Comparison of ENCODE assay signal across 26 mouse cellular contexts in the genomic region with DNA sequence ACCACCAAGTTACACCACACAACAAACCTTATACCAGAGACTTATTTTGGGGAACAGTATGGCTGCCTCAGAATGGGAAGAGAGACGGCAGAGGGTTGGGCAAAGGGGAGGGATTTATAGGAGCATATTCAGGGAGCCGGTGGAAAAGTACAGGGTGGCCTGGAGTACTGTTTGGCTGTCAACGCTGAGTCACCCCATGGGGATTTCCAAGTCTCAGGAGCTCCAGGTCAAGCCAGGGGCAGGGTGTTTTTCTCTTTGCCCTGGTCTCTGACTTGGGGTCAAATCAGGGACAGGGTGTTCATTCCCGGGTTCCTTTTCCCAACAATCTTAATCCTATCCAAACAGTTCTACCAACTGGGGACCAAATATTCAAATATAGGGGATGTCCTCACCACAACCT. TPM values are rescaled to one million over a fixed set of nuclear protein-coding genes. Genes with fewer than 3 reads are reported as not detected.
DNase-seq lines count a peak whose midpoint lies in the region; ATAC-seq and TF ChIP-seq lines count a peak whose summit lies in the region.
"Had no signal": no experiment of that assay in that cellular context is flagged by ENCODE, and none has a peak within 500 bp of the region (broad histone marks: within the 10 kb centered on the region; RNA-seq: fewer than 3 reads in every experiment).

No protein-coding gene starts in this region.

- no peak for TF ChIP-seq CTCF in liver, adult 2 months (IDR thresholded peaks at IDR 0.05; ENCODE audit: low read depth, low read length)
- no peak for TF ChIP-seq CTCF in liver, postnatal 0 days (IDR thresholded peaks at IDR 0.05; ENCODE audit: low read depth)
- no peak for TF ChIP-seq CTCF in Patski (IDR thresholded peaks at IDR 0.05)

- H3K4me2 ChIP-seq in liver, postnatal 0 days (ENCODE audit: low read depth, low read length): no peak overlapping the region
- peak overlapping the region; percentile 14 for H3K4me2 ChIP-seq in myocyte (ENCODE audit: low read depth)
- H3K4me2 ChIP-seq: embryonic facial prominence, embryonic 13.5 days; forebrain, embryonic 12.5 days; heart, embryonic 15.5 days; hindbrain, embryonic 14.5 days; limb, embryonic 15.5 days; liver, embryonic 15.5 days; midbrain, embryonic 13.5 days had no signal

- no peak overlapping the region for H3K27ac ChIP-seq in liver, adult 2 months (replicated peaks; ENCODE audit: insufficient read depth, low read depth, low read length)
- H3K27ac ChIP-seq in liver, postnatal 0 days (ENCODE audit: low read depth): no peak overlapping the region
- H3K27ac ChIP-seq: embryonic facial prominence, embryonic 13.5 days; forebrain, embryonic 12.5 days; heart, embryonic 15.5 days; hindbrain, embryonic 14.5 days; limb, embryonic 15.5 days; liver, embryonic 15.5 days; midbrain, embryonic 13.5 days had no signal

- no peak for TF ChIP-seq EP300 in liver, postnatal 0 days (IDR thresholded peaks at IDR 0.05; ENCODE audit: low read depth)

- WGBS in liver, adult 2 months: 69% methylated on average over 4 of the region's 4 CpGs
- WGBS in liver, postnatal 0 days (ENCODE audit: insufficient replicate concordance): 66% methylated on average over 4 of the region's 4 CpGs

- peaks cover 3% of the 10 kb centered on the region; the same call in 1 of the 2 replicates for H3K9me3 ChIP-seq in liver, postnatal 0 days (ENCODE audit: low read length)
- H3K9me3 ChIP-seq: embryonic facial prominence, embryonic 13.5 days; G1E; heart, embryonic 15.5 days; limb, embryonic 15.5 days; liver, embryonic 15.5 days had no signal

- H3ac ChIP-seq in myocyte (ENCODE audit: control insufficient read depth, insufficient read length): no peak overlapping the region

- no peak overlapping the region for H3K9ac ChIP-seq in liver, adult 2 months (ENCODE audit: low read depth, low read length)
- no peak overlapping the region for H3K9ac ChIP-seq in liver, postnatal 0 days (replicated peaks)
- H3K9ac ChIP-seq: embryonic facial prominence, embryonic 13.5 days; forebrain, embryonic 12.5 days; heart, embryonic 15.5 days; hindbrain, embryonic 14.5 days; limb, embryonic 15.5 days; liver, embryonic 15.5 days; midbrain, embryonic 13.5 days had no signal

- CTCF ChIA-PET in Patski (lab: Charles Lee): interaction anchor here (0.6 to 0.9 kb wide), 2 partner anchors 93 to 114 kb away, joined by 3 read pairs; partner anchors contain the start of gene Mapk7

- H3K27me3 ChIP-seq in liver, adult 2 months (ENCODE audit: control insufficient read depth, insufficient read depth, low read length): no peaks in the 10 kb centered on the region
- H3K27me3 ChIP-seq in liver, postnatal 0 days (ENCODE audit: insufficient read depth, low read length): no peaks in the 10 kb centered on the region
- H3K27me3 ChIP-seq in Patski: no peaks in the 10 kb centered on the region
- no peaks in the 10 kb centered on the region for H3K27me3 ChIP-seq in myocyte (ENCODE audit: control insufficient read depth, insufficient read depth, insufficient read length)
- H3K27me3 ChIP-seq: embryonic facial prominence, embryonic 13.5 days; forebrain, embryonic 12.5 days; heart, embryonic 15.5 days; limb, embryonic 15.5 days; midbrain, embryonic 13.5 days had no signal

- H3K79me2 ChIP-seq in liver, adult 2 months (ENCODE audit: control insufficient read depth, insufficient read depth, low read length): no peaks in the 10 kb centered on the region
- H3K79me2 ChIP-seq in myocyte (ENCODE audit: control insufficient read depth, insufficient read depth): no peaks in the 10 kb centered on the region

- no peaks in the 10 kb centered on the region for H3K36me3 ChIP-seq in liver, adult 2 months (ENCODE audit: control insufficient read depth, insufficient read depth, low read length)
- no peaks in the 10 kb centered on the region for H3K36me3 ChIP-seq in liver, postnatal 0 days (replicated peaks; ENCODE audit: insufficient read depth, low read length)
- H3K36me3 ChIP-seq in myocyte (ENCODE audit: control insufficient read depth, insufficient read depth): no peaks in the 10 kb centered on the region
- H3K36me3 ChIP-seq: embryonic facial prominence, embryonic 13.5 days; forebrain, embryonic 12.5 days; G1E; heart, embryonic 15.5 days; limb, embryonic 15.5 days; liver, embryonic 15.5 days; midbrain, embryonic 13.5 days had no signal

- no peak for ATAC-seq in liver, postnatal 0 days
- peak; percentile 44 for ATAC-seq in Patski
- ATAC-seq: inflammation-experienced regulatory T-cells, adult 6 months; midbrain, embryonic 13.5 days had no signal

- TF ChIP-seq POLR2A in liver, adult 2 months (IDR thresholded peaks at IDR 0.05; ENCODE audit: extremely low read depth, insufficient read depth, low read length): no peak
- TF ChIP-seq POLR2A in myocyte (IDR thresholded peaks at IDR 0.05; ENCODE audit: insufficient read length, low read depth): no peak

- H3K4me3 ChIP-seq in liver, adult 2 months (ENCODE audit: insufficient read depth, low read depth, low read length): no peak overlapping the region
- no peak overlapping the region for H3K4me3 ChIP-seq in liver, postnatal 0 days (ENCODE audit: low read depth, low read length)
- no peak overlapping the region for H3K4me3 ChIP-seq in myocyte
- H3K4me3 ChIP-seq: embryonic facial prominence, embryonic 13.5 days; erythroblast, embryonic 14.5 days; forebrain, embryonic 12.5 days; heart, embryonic 15.5 days; limb, embryonic 15.5 days; liver, embryonic 15.5 days; megakaryocyte, embryonic 14.5 days; midbrain, embryonic 13.5 days had no signal

- peak; percentile 29 for DNase-seq in adrenal gland, adult 2 months
- no peak for DNase-seq in adrenal gland, postnatal 25 days
- peak; percentile 23 for DNase-seq in liver, adult 2 months (ENCODE audit: extremely low read depth, low read depth, low spot score)
- DNase-seq in liver, postnatal 0 days: no peak
- peak; percentile 66 for DNase-seq in Patski (ENCODE audit: low read depth, low spot score)
- no peak for DNase-seq in frontal cortex, postnatal 25 days (ENCODE audit: low spot score in 2 of 2)
- no peak for DNase-seq in heart, postnatal 14 days
- DNase-seq: cerebellum, adult 11-12 months; cerebellum, postnatal 10 days; gastrocnemius, postnatal 36 days; heart, postnatal 4 days; left cerebral cortex, postnatal 4 days; lung, postnatal 10 days had no signal

- intact Hi-C loops in heart, postnatal 14 days (cut with DNase I): no loop called here

- no peaks in the 10 kb centered on the region for H3K4me1 ChIP-seq in liver, adult 2 months (ENCODE audit: control insufficient read depth, insufficient read depth, low read length)
- no peaks in the 10 kb centered on the region for H3K4me1 ChIP-seq in liver, postnatal 0 days (ENCODE audit: insufficient read depth)
- H3K4me1 ChIP-seq: embryonic facial prominence, embryonic 13.5 days; forebrain, embryonic 12.5 days; heart, embryonic 15.5 days; limb, embryonic 15.5 days; liver, embryonic 15.5 days; midbrain, embryonic 13.5 days had no signal

- POLR2A ChIA-PET in Patski (lab: Charles Lee): interaction anchor here (0.6 to 1.3 kb wide), 3 partner anchors 17 to 93 kb away, joined by 3 read pairs; no protein-coding TSS in a partner anchor

- in situ Hi-C loops in Patski (cut with MboI; ENCODE audit: low pct_unique_long_range_greater_than_20kb): no loop called here

TF ChIP-seq in myocyte, 11 proteins besides CTCF, POLR2A, EP300 and RAD21:
- TF ChIP-seq CEBPB (IDR thresholded peaks at IDR 0.05; ENCODE audit: insufficient read depth, poor library complexity, severe bottlenecking) (no peak), MYOD1 (IDR thresholded peaks at IDR 0.05; ENCODE audit: control insufficient read depth in 1 of 3, insufficient read length in 2 of 3, low read depth in 2 of 3) (no peak), TCF3 (IDR thresholded peaks at IDR 0.05; ENCODE audit: insufficient read length, low read depth) (no peak), E2F4 (IDR thresholded peaks at IDR 0.05; ENCODE audit: insufficient read depth) (no peak), REST (IDR thresholded peaks at IDR 0.05; ENCODE audit: insufficient read depth, insufficient read length) (no peak), MYOG (IDR thresholded peaks at IDR 0.05; ENCODE audit: control insufficient read depth in 1 of 3, insufficient read depth in 1 of 3, insufficient read length in 2 of 3, low read depth in 2 of 3) (no peak), USF1 (IDR thresholded peaks at IDR 0.05; ENCODE audit: low read depth) (no peak), POLR2AphosphoS2 (IDR thresholded peaks at IDR 0.05; ENCODE audit: insufficient read length, low read depth) (no peak), TCF12 (IDR thresholded peaks at IDR 0.05; ENCODE audit: insufficient read depth, poor library complexity, severe bottlenecking) (no peak), MAX (IDR thresholded peaks at IDR 0.05; ENCODE audit: low read depth) (no peak), SRF (IDR thresholded peaks at IDR 0.05; ENCODE audit: control insufficient read depth, insufficient read length, low read depth) (no peak)

RNA-seq across cellular contexts. Expression of gene Epn2, which starts 28.6 kb away (rescaled TPM):
- total RNA-seq in adrenal gland, adult 2 months (2021): 10 to 100 TPM; 20.6 to 29.5 TPM
- 18.2 and 18.6 TPM in 2 replicates for polyA plus RNA-seq in adrenal gland, adult 2 months (2012; rRNA removed)
- total RNA-seq in adrenal gland, postnatal 25 days (2021): 26.0 and 30.5 TPM in 2 replicates
- total RNA-seq in liver, adult 2 months (2014; rRNA removed): 5.7 and 6.1 TPM in 2 replicates
- polyA plus RNA-seq in liver, adult 2 months (2012; rRNA removed): 3.2 and 4.5 TPM in 2 replicates
- 3.1 and 3.7 TPM in 2 replicates for polyA plus RNA-seq in liver, postnatal 0 days (2015; fragmentation: Nextera tagmentation; extraction: Ambion mirVana)
- polyA plus RNA-seq in Patski (2021) (84.4 TPM), myocyte (2012; fragmentation: generic; extraction: Trizol) (14.1 TPM)
- 10 to 100 TPM; 23.4 to 29.8 TPM for total RNA-seq in heart, postnatal 14 days (2021)
- total RNA-seq: monocyte, adult 5-6 weeks had no signal
- polyA plus RNA-seq: erythroblast, embryonic 14.5 days had no signal

RNA-seq across cellular contexts. Expression of gene Grap, which starts 45.0 kb away (rescaled TPM):
- 10 to 100 TPM in 1 of 2 experiments, 1 to 10 TPM in 1; 5.4 to 10.7 TPM for total RNA-seq in adrenal gland, adult 2 months (2021)
- polyA plus RNA-seq in adrenal gland, adult 2 months (2012; rRNA removed): 10.4 and 12.4 TPM in 2 replicates
- 9.4 and 10.9 TPM in 2 replicates for total RNA-seq in adrenal gland, postnatal 25 days (2021)
- total RNA-seq in liver, adult 2 months (2014; rRNA removed): 3.8 and 5.0 TPM in 2 replicates
- 2.8 and 3.4 TPM in 2 replicates for polyA plus RNA-seq in liver, adult 2 months (2012; rRNA removed)
- 6.3 and 6.7 TPM in 2 replicates for polyA plus RNA-seq in liver, postnatal 0 days (2015; fragmentation: Nextera tagmentation; extraction: Ambion mirVana)
- 0.12 TPM for polyA plus RNA-seq in Patski (2021)
- 0.06 TPM for polyA plus RNA-seq in myocyte (2012; fragmentation: generic; extraction: Trizol)
- 10 to 100 TPM; 13.9 to 15.4 TPM for total RNA-seq in heart, postnatal 14 days (2021)

Comparison
In these comparisons a context has a peak if more than half of its experiments do, and no peak if none do; other contexts are left out.
1. DNase-seq: peak in adrenal gland, adult 2 months (single experiment), liver, adult 2 months (single experiment) and Patski (single experiment); none in adrenal gland, postnatal 25 days (single experiment), liver, postnatal 0 days (single experiment), frontal cortex, postnatal 25 days (0 of 2) and heart, postnatal 14 days (0 of 2).